Mouse (Mus musculus): Measurements from ENCODE around the gene Rela. TPM values are rescaled to one million over a fixed set of nuclear protein-coding genes. Genes with fewer than 3 reads are reported as not detected.

The Rela gene
- polyA plus RNA-seq, 1 experiment from 2014 or later, result 94.7 TPM

DNA sequence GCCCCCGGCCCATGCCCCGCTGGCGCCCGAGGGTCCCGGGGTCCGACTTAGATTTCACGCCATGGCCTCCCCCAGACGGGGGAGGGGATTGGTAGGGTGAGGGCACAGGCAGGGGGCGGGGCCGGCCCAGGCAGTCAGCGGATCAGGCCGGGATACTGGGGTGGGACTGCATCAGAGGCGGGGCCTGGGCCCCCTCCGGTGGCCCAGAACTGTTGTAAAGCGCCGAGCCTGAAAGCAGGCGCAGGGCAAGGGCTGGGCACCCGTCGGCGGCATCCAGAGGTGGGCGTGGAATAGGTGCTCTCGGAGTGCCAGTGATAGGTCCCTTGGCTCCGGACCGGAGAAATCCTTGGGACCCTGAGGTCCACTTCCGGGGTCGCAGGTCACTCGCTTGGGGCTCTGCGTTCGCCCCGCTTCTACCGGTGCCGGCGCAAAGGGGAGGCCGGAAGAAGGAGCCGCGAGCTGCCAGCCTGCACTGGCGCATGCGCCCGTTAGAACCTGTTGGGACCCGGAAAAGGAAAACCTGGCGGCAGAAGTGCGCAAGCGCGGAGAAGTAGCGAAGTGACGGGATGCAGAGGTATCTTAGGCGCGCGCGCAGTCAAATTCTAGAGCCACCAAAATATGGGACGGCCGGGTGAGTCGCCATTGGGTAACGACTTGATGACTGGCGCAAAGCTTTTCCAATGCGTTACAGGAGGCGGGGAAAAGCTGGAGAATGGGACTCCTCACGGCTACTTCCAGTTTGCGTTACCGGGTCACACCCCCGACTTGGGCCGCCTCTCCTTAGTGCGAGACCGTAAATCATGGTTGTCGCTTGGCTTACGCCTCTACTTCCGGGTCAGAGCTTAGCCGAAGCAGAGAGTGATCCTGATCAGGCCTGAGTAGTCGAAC lies 51.2 kb downstream of the Rela start, which contains the start of the genes Map3k11 and Pcnx3:
TSS of gene Map3k11 (plus strand) at position 543 of the 888 bp plus-strand sequence.
TSS of gene Pcnx3 (minus strand) at position 709 of the 888 bp plus-strand sequence.
- no peak for TF ChIP-seq CTCF (IDR thresholded peaks at IDR 0.05)
- DNase-seq (ENCODE audit: low read depth, low spot score), result peak; percentile 97
- in situ Hi-C loops (cut with MboI; ENCODE audit: low pct_unique_long_range_greater_than_20kb), result no loop called here
- ATAC-seq, result peak; percentile 54
- ChIA-PET CTCF (interaction anchor here (0.9 to 1.8 kb wide), 3 partner anchors 61 to 120 kb away, joined by 3 to 6 read pairs (median 6); partner anchors contain the start of gene Ap5b1), POLR2A (interaction anchor here (0.7 to 1.3 kb wide), 5 partner anchors 16 to 499 kb away, joined by 3 read pairs; partner anchors contain the start of gene Rela)
- no peaks in the 10 kb centered on the region for H3K27me3 ChIP-seq

DNA sequence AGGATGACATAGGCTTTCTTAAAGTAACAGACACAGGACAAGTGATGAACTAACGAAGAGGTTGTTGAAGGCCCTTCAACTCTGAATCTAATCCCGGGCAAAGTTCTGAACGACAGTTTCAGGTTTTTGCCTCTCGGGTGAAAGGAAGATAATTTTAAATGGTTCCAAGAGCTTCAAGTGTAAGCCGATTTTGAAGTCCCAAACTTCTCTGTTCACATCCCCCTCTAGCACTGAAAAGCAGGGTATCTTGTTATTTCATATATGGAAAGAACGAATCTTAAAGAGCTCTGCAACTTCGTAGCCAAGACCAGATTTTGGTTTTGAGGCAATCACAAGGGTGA lies 51.8 kb downstream of the Rela start:
- peak; percentile 12 for DNase-seq (ENCODE audit: low read depth, low spot score)
- TF ChIP-seq CTCF (IDR thresholded peaks at IDR 0.05), result no peak
- POLR2A ChIA-PET, result interaction anchor here (0.7 to 1.8 kb wide), 11 partner anchors 9 to 498 kb away, joined by 3 to 5 read pairs (median 3); partner anchors contain the start of genes Rela and Sipa1

DNA sequence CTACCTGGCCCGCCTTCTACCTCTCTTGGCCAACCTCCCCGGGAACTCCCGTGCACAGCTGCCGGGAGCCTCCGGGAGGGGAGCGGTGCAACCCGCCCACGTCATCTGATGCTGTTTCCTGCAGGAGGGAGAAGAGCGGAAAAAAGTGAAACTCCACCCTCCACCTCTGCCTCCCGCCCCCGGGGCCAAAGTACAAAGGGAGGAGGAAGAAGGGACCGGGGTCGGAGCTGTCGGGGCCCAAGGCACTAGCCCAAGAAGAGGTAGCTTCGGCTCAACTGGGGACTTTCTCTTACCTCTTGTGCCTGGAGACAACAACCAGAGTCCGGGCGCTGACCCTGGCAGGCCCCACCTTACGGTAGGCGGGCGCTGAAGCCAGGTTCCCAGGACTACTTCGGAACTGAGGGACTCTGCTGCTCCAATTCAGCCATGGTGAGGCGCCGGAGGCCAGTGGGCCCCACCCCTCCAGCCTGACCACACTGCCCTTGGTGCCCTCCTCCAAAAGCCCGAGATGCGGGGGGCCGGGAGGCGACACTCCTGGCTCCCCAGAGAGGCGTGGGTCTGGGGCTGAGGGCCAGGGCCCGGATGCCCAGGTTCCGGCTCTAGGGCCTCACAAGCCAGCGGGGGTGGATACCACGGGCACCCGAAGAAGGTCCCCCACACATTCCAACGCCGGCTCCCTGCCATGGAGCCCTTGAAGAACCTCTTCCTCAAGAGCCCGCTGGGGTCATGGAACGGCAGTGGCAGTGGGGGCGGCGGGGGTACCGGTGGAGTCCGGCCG lies 52.5 kb downstream of the Rela start:
- ATAC-seq (peak; percentile 44), DNase-seq (ENCODE audit: low read depth, low spot score) (peak; percentile 42)
- ChIA-PET POLR2A (interaction anchor here (0.7 to 2.5 kb wide), 9 partner anchors 8 to 498 kb away, joined by 3 to 6 read pairs (median 3); partner anchors contain the start of gene Sipa1), CTCF (interaction anchor here (1.6 to 2.5 kb wide), 5 partner anchors 21 to 122 kb away, joined by 6 to 10 read pairs (median 6); partner anchors contain the start of gene Ap5b1)
- no peak for TF ChIP-seq CTCF (IDR thresholded peaks at IDR 0.05)
- in situ Hi-C loops (cut with MboI; ENCODE audit: low pct_unique_long_range_greater_than_20kb), result no loop called here
- no peaks in the 10 kb centered on the region for H3K27me3 ChIP-seq

More for the DNA sequence above, 51.8 kb downstream of the Rela start:
- ATAC-seq, result no peak
- no peaks in the 10 kb centered on the region for H3K27me3 ChIP-seq
- in situ Hi-C loops (cut with MboI; ENCODE audit: low pct_unique_long_range_greater_than_20kb), result no loop called here
- CTCF ChIA-PET, result interaction anchor here (0.9 to 2.5 kb wide), 4 partner anchors 22 to 121 kb away, joined by 3 to 10 read pairs (median 6); partner anchors contain the start of gene Ap5b1

DNA sequence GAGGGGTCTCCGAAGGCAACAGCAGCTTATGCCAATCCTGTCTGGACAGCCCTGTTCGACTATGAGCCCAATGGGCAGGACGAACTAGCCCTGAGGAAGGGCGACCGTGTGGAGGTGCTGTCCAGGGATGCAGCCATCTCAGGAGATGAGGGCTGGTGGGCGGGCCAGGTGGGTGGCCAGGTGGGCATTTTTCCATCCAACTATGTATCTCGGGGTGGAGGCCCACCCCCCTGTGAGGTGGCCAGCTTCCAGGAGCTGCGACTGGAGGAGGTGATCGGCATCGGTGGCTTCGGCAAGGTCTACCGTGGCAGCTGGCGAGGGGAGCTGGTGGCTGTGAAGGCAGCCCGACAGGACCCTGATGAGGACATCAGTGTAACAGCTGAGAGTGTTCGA lies 53.1 kb downstream of the Rela start:
- TF ChIP-seq CTCF (IDR thresholded peaks at IDR 0.05), result no peak
- no peak for DNase-seq (ENCODE audit: low read depth, low spot score)
- CTCF ChIA-PET, result interaction anchor here (1.1 to 2.5 kb wide), 5 partner anchors 10 to 97 kb away, joined by 3 to 10 read pairs (median 6); no protein-coding TSS in a partner anchor
- H3K27me3 ChIP-seq, result no peaks in the 10 kb centered on the region
- POLR2A ChIA-PET, result interaction anchor here (1.4 to 2.5 kb wide), 4 partner anchors 10 to 158 kb away, joined by 3 to 6 read pairs (median 4); no protein-coding TSS in a partner anchor
- in situ Hi-C loops (cut with MboI; ENCODE audit: low pct_unique_long_range_greater_than_20kb), result no loop called here
- no peak for ATAC-seq

DNA sequence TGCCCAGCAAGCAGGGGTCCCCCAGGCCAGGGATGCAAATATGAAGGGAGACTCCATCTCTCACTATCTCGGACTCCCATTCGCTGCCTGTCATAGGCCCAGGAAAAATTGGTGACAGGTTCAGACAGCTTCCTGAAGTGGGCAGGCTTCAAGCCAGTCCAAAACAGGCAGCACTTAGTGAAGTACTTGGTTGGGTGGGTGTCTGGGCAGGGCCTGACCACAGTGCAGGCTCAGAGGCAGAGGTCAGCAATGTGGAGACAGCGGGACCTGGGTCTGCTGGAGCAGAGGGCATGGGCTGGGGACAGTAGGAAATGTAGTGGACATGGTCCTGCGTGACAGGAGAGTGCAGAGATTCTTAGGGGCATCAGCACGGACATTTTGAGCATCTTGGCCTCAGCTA lies 54.3 kb downstream of the Rela start:
- ChIA-PET CTCF (interaction anchor here (1.1 to 2.5 kb wide), 5 partner anchors 8 to 95 kb away, joined by 3 to 10 read pairs (median 6); no protein-coding TSS in a partner anchor), POLR2A (interaction anchor here (0.6 to 2.5 kb wide), 5 partner anchors 9 to 157 kb away, joined by 3 to 6 read pairs (median 3); partner anchors contain the start of gene Ehbp1l1)

DNA sequence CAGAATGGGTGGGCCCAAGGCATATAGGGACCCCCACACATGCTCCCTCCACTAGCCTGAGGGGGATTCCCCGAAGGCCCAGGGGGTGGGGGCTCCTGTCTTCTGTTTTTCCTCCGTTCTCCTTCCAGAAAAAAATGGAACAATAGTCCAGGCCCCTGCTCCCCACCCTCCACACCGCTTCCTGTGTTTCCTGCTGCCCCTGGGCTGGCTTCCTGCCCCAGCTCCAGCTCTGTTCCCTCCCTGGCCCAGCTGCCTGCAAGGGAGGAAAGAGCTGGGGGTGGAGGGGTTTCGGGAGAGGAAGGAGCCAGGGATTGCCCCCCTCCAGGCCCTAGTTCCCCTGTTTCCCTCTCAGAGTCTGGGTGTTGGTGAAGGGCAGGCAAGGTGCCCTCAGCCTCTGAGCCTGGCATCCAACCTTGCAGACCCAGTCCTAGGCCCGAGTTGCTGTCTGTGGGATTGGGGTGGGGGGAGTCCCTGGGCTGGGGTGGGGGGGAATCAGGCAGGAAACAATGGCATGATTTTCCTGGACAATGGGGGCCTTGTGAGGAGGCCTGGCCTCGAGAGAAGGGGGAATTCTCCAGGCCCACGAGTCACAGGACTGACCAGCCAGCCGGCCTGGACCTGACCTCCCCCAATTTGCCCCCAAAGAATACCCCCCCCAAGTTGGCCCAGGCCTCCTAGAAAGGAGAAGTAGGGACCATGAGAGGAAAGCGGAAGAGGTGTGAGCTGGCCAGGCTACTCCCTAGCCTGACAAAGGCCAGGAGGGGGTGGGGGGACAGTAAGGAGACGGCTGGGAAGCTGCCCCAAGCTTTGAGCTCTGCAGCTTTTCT lies 55.0 kb downstream of the Rela start:
- no peak for DNase-seq (ENCODE audit: low read depth, low spot score)
- no peak for ATAC-seq
- CTCF ChIA-PET, result interaction anchor here (0.5 to 1.0 kb wide), 2 partner anchors 34 to 168 kb away, joined by 3 read pairs; partner anchors contain the start of gene Ehbp1l1
- H3K27me3 ChIP-seq, result no peaks in the 10 kb centered on the region
- POLR2A ChIA-PET, result interaction anchor here (0.6 kb wide), 2 partner anchors 79 to 94 kb away, joined by 3 read pairs; partner anchors contain the start of gene Scyl1
- no peak for TF ChIP-seq CTCF (IDR thresholded peaks at IDR 0.05)
- in situ Hi-C loops (cut with MboI; ENCODE audit: low pct_unique_long_range_greater_than_20kb), result no loop called here

More for the DNA sequence above, 54.3 kb downstream of the Rela start:
- in situ Hi-C loops (cut with MboI; ENCODE audit: low pct_unique_long_range_greater_than_20kb), result no loop called here
- DNase-seq (ENCODE audit: low read depth, low spot score), result no peak
- ATAC-seq, result no peak
- TF ChIP-seq CTCF (IDR thresholded peaks at IDR 0.05), result no peak
- no peaks in the 10 kb centered on the region for H3K27me3 ChIP-seq

DNA sequence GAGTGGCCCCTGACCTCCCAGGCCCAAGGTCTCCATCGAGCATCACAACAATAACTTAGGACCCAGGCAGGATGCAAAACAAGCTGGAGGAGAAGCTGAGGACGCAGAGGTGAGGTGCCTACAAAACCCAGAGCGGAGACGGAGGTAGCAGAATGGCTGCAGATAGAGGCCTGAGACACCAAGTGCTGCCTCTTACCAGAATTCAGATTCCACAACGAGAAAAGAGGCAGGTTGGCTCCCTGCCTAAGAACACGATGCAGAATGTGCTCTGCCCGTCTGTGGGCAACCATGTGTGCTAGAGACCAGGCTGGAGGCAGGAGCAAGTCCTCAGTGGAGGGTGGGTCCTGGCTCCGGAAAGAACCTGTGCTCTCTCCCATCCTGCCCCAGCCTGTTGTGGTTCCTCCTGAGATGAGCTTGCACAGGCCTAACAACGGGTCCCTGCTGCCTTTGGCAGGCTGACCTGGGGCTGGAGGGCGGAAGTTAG lies 55.7 kb downstream of the Rela start:
- CTCF ChIA-PET, result interaction anchor here (0.5 to 1.0 kb wide), 2 partner anchors 33 to 169 kb away, joined by 3 read pairs; partner anchors contain the start of gene Ehbp1l1
- in situ Hi-C loops (cut with MboI; ENCODE audit: low pct_unique_long_range_greater_than_20kb), result no loop called here
- TF ChIP-seq CTCF (IDR thresholded peaks at IDR 0.05), result no peak
- POLR2A ChIA-PET, result interaction anchor here (0.9 kb wide), 1 partner anchor 32 kb away, joined by 3 read pairs; no protein-coding TSS in a partner anchor
- no peaks in the 10 kb centered on the region for H3K27me3 ChIP-seq
- DNase-seq (ENCODE audit: low read depth, low spot score) (no peak), ATAC-seq (no peak)

DNA sequence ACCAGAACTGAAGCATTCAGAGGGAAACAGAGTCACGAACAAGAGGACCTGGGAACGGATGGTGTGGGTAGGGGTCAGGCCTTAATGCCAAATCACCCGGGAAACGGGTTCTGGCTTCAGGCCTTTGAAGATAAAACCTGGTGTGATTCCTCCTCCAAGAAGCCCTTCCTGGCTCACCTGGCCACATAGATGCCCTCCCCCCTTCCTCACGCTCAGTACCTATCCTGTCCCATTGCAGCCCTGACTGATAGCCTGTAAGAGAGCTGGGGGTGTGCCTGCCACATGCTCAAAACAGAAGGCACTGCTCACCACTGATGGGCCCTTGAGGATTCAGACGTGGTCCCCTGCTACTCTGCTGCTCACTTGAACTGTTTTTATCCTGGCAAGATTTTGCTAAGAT lies 56.5 kb downstream of the Rela start:
- in situ Hi-C loops (cut with MboI; ENCODE audit: low pct_unique_long_range_greater_than_20kb), result no loop called here
- ChIA-PET CTCF (interaction anchor here (1.0 kb wide), 1 partner anchor 32 kb away, joined by 3 read pairs; the partner anchor contains the start of gene Ehbp1l1), POLR2A (interaction anchor here (0.9 kb wide), 1 partner anchor 31 kb away, joined by 3 read pairs; no protein-coding TSS in a partner anchor)
- DNase-seq (ENCODE audit: low read depth, low spot score) (no peak), ATAC-seq (no peak)
- TF ChIP-seq CTCF (IDR thresholded peaks at IDR 0.05), result no peak
- no peaks in the 10 kb centered on the region for H3K27me3 ChIP-seq

Measured in Patski (cell line).